Mouse (Mus musculus): ENCODE results near the gene Thop1.
"Not testable (repeated sequence)": the region's sequence is repeated elsewhere in the genome, so short reads cannot be mapped to it uniquely, and the experiment has no call there.

Gene Thop1

GRCm38 (mm10) chr10:81069836-81070235 lies at the start of gene Thop1:
TSS of gene Thop1 (plus strand) at chr10:81070035.
- DNase-seq: peak; percentile 95

GRCm38 (mm10) chr10:81020207-81020606 lies 49.6 kb upstream of the Thop1 start:
- no peak for DNase-seq

GRCm38 (mm10) chr10:81021547-81022110 lies 48.2 kb upstream of the Thop1 start:
- DNase-seq: no peak

- DNase-seq: no peak
Measured at GRCm38 (mm10) chr10:81022744-81023143, 47.1 kb upstream of the Thop1 start.

- DNase-seq: no peak
Measured at GRCm38 (mm10) chr10:81024346-81024937, 45.4 kb upstream of the Thop1 start.

- DNase-seq: no peak
Measured at GRCm38 (mm10) chr10:81025047-81025621, 44.7 kb upstream of the Thop1 start.

GRCm38 (mm10) chr10:81025639-81026275 lies 44.1 kb upstream of the Thop1 start, which contains the start of gene Diras1:
TSS of gene Diras1 (minus strand) at chr10:81025662.
- DNase-seq: no peak

- no peak for DNase-seq
Measured at GRCm38 (mm10) chr10:81026857-81027256, 43.0 kb upstream of the Thop1 start.

GRCm38 (mm10) chr10:81027331-81027730 lies 42.5 kb upstream of the Thop1 start:
- DNase-seq: peak; percentile 81

GRCm38 (mm10) chr10:81028219-81028618 lies 41.6 kb upstream of the Thop1 start:
- DNase-seq: no peak

- DNase-seq: no peak
Measured at GRCm38 (mm10) chr10:81029031-81029430, 40.8 kb upstream of the Thop1 start.

GRCm38 (mm10) chr10:81033586-81033985 lies 36.2 kb upstream of the Thop1 start:
- no peak for DNase-seq

GRCm38 (mm10) chr10:81036251-81036650 lies 33.6 kb upstream of the Thop1 start:
- no peak for DNase-seq

GRCm38 (mm10) chr10:81036988-81037580 lies 32.8 kb upstream of the Thop1 start, which contains the start of gene Slc39a3:
TSS of gene Slc39a3 (minus strand) at chr10:81037426.
- DNase-seq: peak; percentile 100

GRCm38 (mm10) chr10:81041458-81042175 lies 28.2 kb upstream of the Thop1 start:
- peak; percentile 80 for DNase-seq

GRCm38 (mm10) chr10:81045246-81045645 lies 24.6 kb upstream of the Thop1 start:
- DNase-seq: not testable (repeated sequence)

GRCm38 (mm10) chr10:81050645-81051044 lies 19.2 kb upstream of the Thop1 start:
- DNase-seq: no peak

- DNase-seq: no peak
Measured at GRCm38 (mm10) chr10:81051133-81051532, 18.7 kb upstream of the Thop1 start.

GRCm38 (mm10) chr10:81052577-81052976 lies 17.3 kb upstream of the Thop1 start:
- DNase-seq: no peak

- no peak for DNase-seq
Measured at GRCm38 (mm10) chr10:81055169-81055568, 14.7 kb upstream of the Thop1 start.

GRCm38 (mm10) chr10:81055802-81056340 lies 14.0 kb upstream of the Thop1 start:
- not testable (repeated sequence) for DNase-seq

GRCm38 (mm10) chr10:81057406-81058130 lies 12.3 kb upstream of the Thop1 start:
- DNase-seq: no peak
